Mouse (Mus musculus) liver, embryonic 14.5 days (tissue): ENCODE results near the gene Hat1.

Experiments
- CTCF ChIP-seq: IDR thresholded peaks from 2 replicates; pipeline ENCODE4 v1.5.1; 2016; ENCODE audit warnings: antibody characterized with exemption, low read depth, control low read depth
- EP300 ChIP-seq: IDR thresholded peaks from 2 replicates; pipeline ENCODE4 v1.6.1; 2016; ENCODE audit warnings: antibody characterized with exemption, low read depth

GRCm38 (mm10) chr2:71445536-71446196, 56.9 kb downstream of the Hat1 start:
- no peak for TF ChIP-seq CTCF
- no peak for TF ChIP-seq EP300
